Mouse (Mus musculus) kidney, adult 11 months (tissue): ENCODE measurements at regions not wholly inside any gene's neighbourhood (a gene's known extent, or its start where the extent isn't known, plus 50 kb on each side); places are given as distances from the start of the nearest gene placed in this dataset.
A peak's percentile ranks its signal among the peaks of the same experiment; 100 is the strongest.
"Not testable (repeated sequence)": the region's sequence is repeated elsewhere in the genome, so short reads cannot be mapped to it uniquely, and the experiment has no call there.

Experiments
- DNase-seq: peaks from one replicate; pipeline ENCODE4 v3.0.0; 2022

DNA sequence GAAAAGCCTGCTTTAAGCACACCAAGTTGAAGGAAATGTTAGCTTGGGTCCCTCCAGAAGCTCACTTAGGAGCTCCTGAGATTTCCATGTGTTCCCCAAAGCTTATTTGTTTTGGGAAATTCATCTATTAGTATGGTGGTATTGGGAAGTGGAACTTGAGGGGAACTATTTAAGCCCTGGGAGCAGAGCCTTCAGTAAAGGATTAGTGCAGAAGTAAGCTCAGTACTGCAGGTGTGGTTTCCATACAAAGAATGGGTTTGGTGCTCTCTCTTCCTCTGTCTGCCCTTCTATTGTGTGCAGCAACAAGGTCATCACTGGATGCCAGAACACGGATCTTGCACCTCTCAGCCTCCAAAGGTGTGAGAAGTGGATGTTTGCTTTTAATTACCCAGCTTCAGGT lies 57.2 kb downstream of the Foxa2 start:
- DNase-seq: no peak

GRCm38 (mm10) chr2:147988586-147988985 lies 58.2 kb downstream of the Foxa2 start:
- DNase-seq: no peak

DNA sequence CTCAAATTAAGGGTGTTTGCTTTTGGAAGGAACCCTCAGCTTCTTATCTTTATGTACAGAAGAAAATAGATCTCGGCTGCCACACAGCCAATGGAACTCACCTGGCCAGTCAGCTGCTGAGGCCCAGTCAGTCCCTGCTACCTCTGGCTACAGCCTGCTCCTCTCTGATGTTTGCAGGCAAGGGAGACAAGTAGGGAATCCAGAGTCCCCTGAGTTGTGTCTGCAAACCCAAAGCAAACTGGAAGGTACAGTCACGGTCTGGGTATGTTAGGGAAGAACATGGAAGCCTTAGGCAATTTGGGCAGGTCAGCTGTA lies 61.6 kb downstream of the Foxa2 start:
- no peak for DNase-seq

DNA sequence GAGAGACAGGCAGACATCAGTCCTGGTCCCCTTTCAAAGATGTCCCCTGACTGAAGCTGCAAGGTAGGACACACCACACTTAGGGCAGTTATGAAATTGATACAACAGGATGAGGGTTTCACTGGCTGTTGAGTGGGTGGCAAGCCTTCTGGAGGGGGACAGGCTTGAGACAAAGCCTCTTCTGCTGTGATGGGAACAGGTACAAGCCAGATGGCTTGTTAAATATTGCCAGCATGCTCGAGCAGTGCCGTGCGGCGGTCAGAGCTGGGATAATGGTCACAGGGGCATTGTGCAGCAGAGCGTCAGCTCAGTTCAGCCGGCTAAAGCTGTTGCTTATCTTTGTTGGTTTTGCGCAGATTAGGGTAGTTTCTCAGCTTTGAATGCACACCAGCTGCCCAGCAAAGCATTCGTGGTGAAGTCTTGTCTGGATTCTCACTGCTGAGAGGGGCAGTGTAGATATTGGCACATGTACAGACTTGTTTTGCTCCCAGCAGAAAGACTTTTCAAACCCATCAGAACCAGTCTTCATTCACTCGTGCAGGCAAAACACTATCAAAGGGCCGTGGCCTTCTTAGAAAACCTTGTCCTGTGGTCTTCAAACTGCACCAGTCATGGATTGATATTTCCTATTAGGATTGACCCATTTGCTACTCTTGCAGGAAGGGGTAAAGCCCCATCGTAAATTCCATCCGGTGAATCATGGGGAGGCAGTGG lies 62.1 kb downstream of the Foxa2 start:
- DNase-seq: peak; percentile 11

DNA sequence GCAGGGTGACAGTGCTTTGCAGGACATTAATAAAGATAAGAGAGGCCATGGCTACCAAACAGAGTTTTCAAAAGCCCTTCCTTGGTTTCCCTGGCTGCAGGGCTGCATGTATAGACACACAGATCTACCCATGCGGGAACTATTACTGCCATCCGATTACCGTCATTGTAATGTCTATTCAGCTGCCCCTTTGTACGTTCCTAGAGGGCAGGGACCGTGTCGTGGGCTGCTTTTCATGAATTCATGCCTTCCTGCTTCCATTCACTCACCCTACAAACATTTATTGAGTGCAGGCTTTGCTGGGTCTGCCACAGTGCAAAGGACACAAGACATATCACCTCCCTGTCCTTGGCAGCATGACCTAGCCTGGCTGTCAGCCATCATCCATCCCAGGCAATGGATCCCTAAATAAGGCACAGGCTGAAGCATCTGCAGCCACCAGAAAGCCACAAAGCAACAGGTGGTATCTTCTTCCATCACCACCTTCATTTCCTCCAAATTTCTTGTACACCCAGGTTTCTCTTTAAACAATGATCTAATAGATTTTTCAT lies 65.8 kb downstream of the Foxa2 start:
- DNase-seq: no peak

DNA sequence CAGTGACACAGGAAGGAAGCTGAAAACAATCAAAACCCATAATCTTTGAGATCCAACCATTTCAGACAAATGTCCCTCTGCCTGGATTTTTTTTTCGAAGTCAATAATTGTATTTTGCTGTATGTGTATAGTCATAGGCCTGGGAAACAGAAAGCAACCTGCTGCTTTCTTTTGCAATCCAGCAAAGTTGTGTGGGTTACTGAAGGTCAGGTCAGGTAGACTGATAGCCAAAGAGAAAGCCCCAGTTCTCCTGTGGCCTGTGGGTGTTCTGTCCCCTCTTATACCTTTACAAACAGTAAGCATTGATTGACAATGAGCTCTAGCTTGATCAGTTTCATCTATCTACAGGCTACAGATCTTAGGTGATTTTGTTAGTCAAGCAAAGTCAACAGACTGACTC lies 66.4 kb downstream of the Foxa2 start:
- no peak for DNase-seq

DNA sequence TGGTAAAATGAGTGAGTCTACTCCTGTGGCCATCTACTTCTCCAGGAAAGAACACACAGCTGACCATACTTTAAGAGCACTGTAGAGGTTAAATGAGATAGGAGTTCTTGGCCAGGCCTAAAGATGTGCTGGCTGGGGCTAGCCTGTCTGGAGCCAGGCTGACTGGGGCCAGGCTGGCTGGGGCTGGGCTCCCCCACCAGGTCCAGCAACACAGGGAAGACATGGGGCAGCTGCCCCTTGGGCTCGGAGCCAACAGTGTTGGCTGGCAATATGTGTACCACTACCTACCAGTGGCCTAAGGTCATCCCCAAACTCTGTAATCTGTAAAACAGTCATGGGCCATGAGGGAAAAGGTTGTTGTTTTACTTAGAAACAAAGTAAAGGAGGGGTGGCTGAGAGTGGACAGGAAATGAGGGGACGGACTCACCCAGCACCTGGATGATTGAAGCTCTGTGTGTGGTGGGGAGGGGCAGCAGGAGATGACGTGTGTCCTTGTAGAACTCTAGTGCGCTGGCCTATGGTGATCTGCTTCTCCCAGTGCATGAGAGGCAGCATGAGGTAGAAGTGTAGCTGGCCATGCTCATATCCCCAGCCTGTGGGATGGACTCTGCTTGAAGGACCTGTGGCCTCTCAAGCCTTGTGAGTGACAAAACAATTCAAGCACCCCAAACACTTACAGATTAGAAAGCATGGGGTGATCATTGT lies 67.0 kb downstream of the Foxa2 start:
- no peak for DNase-seq

- no peak for DNase-seq
Measured at GRCm38 (mm10) chr2:147979001-147979400, 67.8 kb downstream of the Foxa2 start.

DNA sequence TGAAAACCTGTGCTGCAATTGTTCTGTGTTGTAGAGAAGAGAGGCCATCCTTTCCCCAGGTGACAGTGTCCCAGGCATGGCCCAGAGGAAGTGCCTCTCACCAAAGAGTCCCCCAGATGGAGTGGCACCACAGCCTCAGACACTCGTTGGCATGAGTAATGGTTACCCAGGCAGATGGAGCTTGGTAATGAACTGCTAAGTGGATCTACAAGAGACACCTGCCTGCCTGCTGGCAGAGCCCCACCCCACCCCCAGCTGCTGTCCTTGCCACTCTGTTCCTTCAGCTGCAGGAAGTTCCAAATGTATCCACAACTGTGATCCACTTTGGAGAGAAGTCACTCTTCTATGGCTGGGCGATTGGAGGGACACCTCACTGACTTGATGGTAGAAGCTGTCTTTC lies 72.0 kb downstream of the Foxa2 start:
- DNase-seq: no peak

- peak; percentile 17 for DNase-seq
Measured at GRCm38 (mm10) chr2:147968671-147969070, 78.1 kb downstream of the Foxa2 start.

GRCm38 (mm10) chr2:147967829-147968529 lies 78.8 kb downstream of the Foxa2 start:
- DNase-seq: no peak

- DNase-seq: not testable (repeated sequence)
Measured at GRCm38 (mm10) chr2:147963284-147963683, 83.5 kb downstream of the Foxa2 start.

DNA sequence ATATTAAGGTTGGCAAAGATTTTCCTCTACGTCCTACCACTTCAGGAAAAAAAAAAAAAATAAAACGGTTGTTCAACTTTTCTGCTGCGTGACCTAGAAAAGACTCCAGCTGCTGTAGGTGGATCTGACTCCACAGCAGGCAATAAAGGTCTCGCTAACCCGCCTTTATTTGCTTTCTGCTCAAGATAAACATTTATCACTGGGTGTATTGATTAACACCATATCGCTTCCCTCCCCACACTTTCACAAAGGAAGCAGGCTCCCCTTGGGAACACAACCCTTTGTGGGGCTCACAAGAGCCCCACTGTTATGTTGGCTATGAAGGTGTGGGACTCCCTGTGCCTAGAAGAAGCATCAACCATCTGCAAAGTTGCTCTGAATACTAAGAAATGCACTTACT lies 85.1 kb downstream of the Foxa2 start:
- DNase-seq: no peak

GRCm38 (mm10) chr2:147954183-147954582 lies 92.6 kb downstream of the Foxa2 start:
- DNase-seq: no peak

DNA sequence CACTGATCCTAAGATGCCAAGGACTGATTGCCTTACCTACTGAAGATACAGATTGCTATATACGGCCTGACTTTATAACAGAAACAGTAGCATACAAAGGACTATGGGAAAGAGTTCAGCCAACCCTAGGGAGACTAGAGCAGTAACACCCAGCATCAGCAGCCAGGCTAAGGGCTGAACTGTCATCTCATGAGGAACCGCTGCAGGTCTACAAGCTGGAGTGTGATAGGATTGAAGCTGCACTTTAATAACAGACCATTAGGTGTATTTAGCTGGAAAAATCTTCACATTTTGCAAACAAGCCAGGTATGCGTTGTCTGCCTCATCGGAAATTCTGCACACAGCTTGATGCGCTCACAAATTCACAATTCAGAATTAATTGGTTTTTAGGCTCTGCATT lies 95.5 kb downstream of the Foxa2 start:
- no peak for DNase-seq

DNA sequence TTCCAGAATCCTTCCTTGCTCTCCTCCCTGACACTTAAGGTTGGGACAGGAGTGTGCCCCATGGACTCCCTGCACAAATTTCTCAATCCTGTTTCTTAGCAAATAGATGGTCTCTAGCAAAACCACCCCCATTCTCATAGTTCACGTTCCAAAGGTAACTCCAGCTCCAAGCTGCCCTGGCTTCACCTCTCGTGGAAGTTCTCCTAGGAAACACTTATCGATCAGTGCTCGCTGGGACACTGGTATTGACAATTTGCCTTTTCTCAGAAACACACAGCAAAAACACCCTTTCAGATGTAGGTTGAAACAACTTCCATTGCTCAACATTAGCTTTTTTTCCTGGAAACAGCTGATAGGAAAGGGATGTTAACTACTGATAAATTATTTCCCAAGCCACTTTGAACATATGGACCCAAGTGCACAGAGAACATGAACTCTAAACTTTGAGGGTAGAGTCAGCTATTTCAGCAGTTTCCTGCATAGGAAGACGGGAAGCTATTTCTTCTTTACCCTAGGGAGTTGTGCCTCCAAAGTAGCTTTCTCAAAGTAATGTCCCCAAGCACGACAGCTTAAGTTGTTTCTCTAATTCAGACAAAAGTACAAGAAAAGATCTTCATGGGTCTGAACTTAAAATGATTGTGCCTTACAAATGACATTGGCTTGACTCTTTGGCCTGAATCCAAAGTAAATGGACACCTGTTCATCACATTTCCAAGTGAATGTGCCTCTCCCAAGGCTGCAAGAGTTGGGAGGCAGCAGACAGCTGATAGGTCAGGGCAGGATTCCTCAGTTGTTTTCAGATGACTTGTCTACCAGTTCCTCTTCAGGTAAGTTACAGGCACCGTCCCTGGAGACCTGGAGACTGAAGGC lies 102.4 kb downstream of the Foxa2 start:
- DNase-seq: no peak

DNA sequence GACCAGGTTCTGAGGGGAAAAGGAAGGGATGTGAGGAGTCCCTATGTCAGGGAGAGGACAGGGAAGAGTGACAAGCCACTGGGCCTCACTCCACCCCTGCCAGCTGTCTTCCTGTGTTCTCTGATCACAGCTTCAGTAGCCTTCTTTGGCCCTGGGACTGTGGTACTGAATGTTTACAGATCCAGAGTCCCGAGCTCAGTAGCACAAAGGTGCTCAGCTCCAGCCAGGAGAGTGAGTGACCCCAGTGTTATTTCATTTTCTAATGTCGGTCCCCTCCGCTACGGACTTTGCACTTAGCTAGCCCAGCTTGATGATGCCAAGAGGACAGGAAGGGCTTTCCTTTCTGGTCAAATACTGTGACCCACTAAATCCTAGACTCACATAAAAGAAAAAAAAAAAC lies 104.2 kb downstream of the Foxa2 start:
- DNase-seq: no peak

GRCm38 (mm10) chr2:147941319-147941718 lies 105.5 kb downstream of the Foxa2 start:
- DNase-seq: no peak

- DNase-seq: no peak
Measured at GRCm38 (mm10) chr2:147932494-147932893, 114.3 kb downstream of the Foxa2 start.

- DNase-seq: no peak
Measured at GRCm38 (mm10) chr2:147929031-147929711, 117.6 kb downstream of the Foxa2 start.

GRCm38 (mm10) chr2:147927792-147928670 lies 118.7 kb downstream of the Foxa2 start:
- peak; percentile 70 for DNase-seq
